In genomic region chr5:148488891-148489723, GRCm38 (mm10) we compare ENCODE assay signal across 8 mouse cellular contexts.
DNase-seq lines count a peak whose midpoint lies in the region; TF ChIP-seq lines count a peak whose summit lies in the region.
"Had no signal": no experiment of that assay in that cellular context is flagged by ENCODE, and none has a peak within 500 bp of the region (broad histone marks: within the 10 kb centered on the region; RNA-seq: fewer than 3 reads in every experiment).

No protein-coding gene starts in this region.

- peak overlapping the region; percentile 78 for H3K9ac ChIP-seq in MEL (ENCODE audit: control insufficient read depth, low read depth, low read length, poor library complexity, severe bottlenecking)
- H3K9ac ChIP-seq: stomach, embryonic 15.5 days had no signal

- peak; percentile 13 to 92; a peak in 2 of 4 replicates for TF ChIP-seq POLR2A in MEL (IDR thresholded peaks at IDR 0.05; ENCODE audit: control insufficient read depth in 1 of 2, insufficient read depth in 1 of 2, low read depth in 1 of 2, low read length in 2 of 2, poor library complexity in 1 of 2)
- no peak for TF ChIP-seq POLR2A in spleen, adult 2 months (IDR thresholded peaks at IDR 0.05; ENCODE audit: low read depth, low read length)

- TF ChIP-seq EP300 in MEL (IDR thresholded peaks at IDR 0.05; ENCODE audit: low read depth in 1 of 2, low read length in 2 of 2): peak; percentile 33 to 71

- H3K4me1 ChIP-seq in MEL (ENCODE audit: control insufficient read depth in 1 of 2, insufficient read depth in 2 of 2, low read length in 2 of 2): peaks cover 12 to 24% of the 10 kb centered on the region in 2 experiments
- peaks cover 4% of the 10 kb centered on the region for H3K4me1 ChIP-seq in spleen, adult 2 months (ENCODE audit: control insufficient read depth, insufficient read depth, insufficient read length)
- H3K4me1 ChIP-seq: stomach, embryonic 15.5 days had no signal

- H3K36me3 ChIP-seq in MEL (ENCODE audit: control insufficient read depth in 1 of 2, insufficient read depth in 2 of 2, low read length in 2 of 2): peaks cover 0 to 22% of the 10 kb centered on the region in 2 experiments; a peak in 2 of 4 replicates
- no peaks in the 10 kb centered on the region for H3K36me3 ChIP-seq in spleen, adult 2 months (ENCODE audit: control insufficient read depth, insufficient read depth, low read length)
- H3K36me3 ChIP-seq: stomach, embryonic 15.5 days had no signal

- peaks cover 2% of the 10 kb centered on the region; the same call in 1 of the 2 replicates for H3K79me2 ChIP-seq in MEL (ENCODE audit: control insufficient read depth, insufficient read depth, low read length, poor library complexity)

- TF ChIP-seq CTCF in MEL (IDR thresholded peaks at IDR 0.05 in 2 of 3, conservative IDR thresholded peaks at IDR 0.05 in 1 of 3; ENCODE audit: control insufficient read depth in 1 of 3, insufficient read depth in 1 of 3, low read depth in 2 of 3, low read length in 3 of 3, poor library complexity in 1 of 3, severe bottlenecking in 1 of 3): no peak
- no peak for TF ChIP-seq CTCF in spleen, adult 2 months (IDR thresholded peaks at IDR 0.05; ENCODE audit: extremely low read depth, insufficient read depth, insufficient read length, insufficient replicate concordance)

- no peak for TF ChIP-seq RAD21 in MEL (IDR thresholded peaks at IDR 0.05; ENCODE audit: low read depth, low read length)

- peak overlapping the region; percentile 79 for H3K27ac ChIP-seq in MEL (ENCODE audit: control insufficient read depth, low read depth, low read length)
- H3K27ac ChIP-seq in spleen, adult 2 months (ENCODE audit: insufficient read depth, low read length): peak overlapping the region; percentile 74
- H3K27ac ChIP-seq: stomach, embryonic 15.5 days had no signal

- 29% methylated on average over 13 of the region's 13 CpGs for WGBS in spleen, adult 2 months

- no peaks in the 10 kb centered on the region for H3K9me3 ChIP-seq in MEL (replicated peaks; ENCODE audit: insufficient read depth, low read length)
- H3K9me3 ChIP-seq: stomach, embryonic 15.5 days had no signal

- DNase-seq in layer of hippocampus, adult 11-12 months (ENCODE audit: low spot score): peak; percentile 42
- no peak for DNase-seq in layer of hippocampus, postnatal 10 days (ENCODE audit: low spot score in 2 of 2)
- peak; percentile 98 for DNase-seq in MEL (ENCODE audit: low read depth, low spot score)
- DNase-seq in cerebellum, adult 11-12 months: peak; percentile 87
- DNase-seq in kidney, postnatal 36 days: peak; percentile 23 to 37
- peak; percentile 49 to 77 for DNase-seq in spleen, adult 2 months (ENCODE audit: low read depth in 1 of 2, low spot score in 2 of 2)
- DNase-seq in adipocyte (ENCODE audit: low spot score): no peak

- peak overlapping the region; percentile 80 to 85 for H3K4me3 ChIP-seq in MEL (ENCODE audit: control insufficient read depth in 1 of 2, insufficient read depth in 1 of 2, low read depth in 2 of 2, low read length in 2 of 2)
- peak overlapping the region; percentile 38; the same call in 1 of the 2 replicates for H3K4me3 ChIP-seq in spleen, adult 2 months (ENCODE audit: extremely low read depth, insufficient read depth, insufficient read length)
- H3K4me3 ChIP-seq: stomach, embryonic 15.5 days had no signal

- peaks cover 0 to 6% of the 10 kb centered on the region in 2 experiments; a peak in 3 of 4 replicates for H3K27me3 ChIP-seq in MEL (ENCODE audit: control insufficient read depth in 1 of 2, insufficient read depth in 2 of 2, low read length in 2 of 2)
- no peaks in the 10 kb centered on the region for H3K27me3 ChIP-seq in spleen, adult 2 months (ENCODE audit: control insufficient read depth, insufficient read depth, low read length)
- H3K27me3 ChIP-seq: stomach, embryonic 15.5 days had no signal

TF ChIP-seq in MEL, 35 proteins besides CTCF, POLR2A, EP300 and RAD21:
- TF ChIP-seq UBTF (IDR thresholded peaks at IDR 0.05; ENCODE audit: borderline replicate concordance, insufficient read depth, low read depth, low read length) (no peak), POLR2AphosphoS5 (IDR thresholded peaks at IDR 0.05; ENCODE audit: borderline replicate concordance, low read depth, low read length) (peak; percentile 74; the same call in 1 of the 2 replicates), HCFC1 (IDR thresholded peaks at IDR 0.05; ENCODE audit: low read depth, low read length) (peak; percentile 75), BHLHE40 (IDR thresholded peaks at IDR 0.05; ENCODE audit: borderline replicate concordance, low read depth, low read length) (no peak), MAZ (IDR thresholded peaks at IDR 0.05; ENCODE audit: low read depth, low read length) (peak; percentile 82; the same call in 1 of the 2 replicates), TAL1 (IDR thresholded peaks at IDR 0.05; ENCODE audit: low read length) (no peak), ETS1 (IDR thresholded peaks at IDR 0.05; ENCODE audit: low read depth, low read length) (peak; percentile 86), GATA1 (IDR thresholded peaks at IDR 0.05; ENCODE audit: low read depth, low read length) (peak; percentile 76), MXI1 (IDR thresholded peaks at IDR 0.05; ENCODE audit: low read depth, low read length) (no peak), NELFE (IDR thresholded peaks at IDR 0.05; ENCODE audit: low read depth, low read length) (peak; percentile 91), MAFK (IDR thresholded peaks at IDR 0.05; ENCODE audit: borderline replicate concordance, low read depth, low read length) (no peak), TBP (IDR thresholded peaks at IDR 0.05; ENCODE audit: low read depth, low read length) (peak; percentile 78; the same call in 1 of the 2 replicates), MYB (IDR thresholded peaks at IDR 0.05; ENCODE audit: low read depth, low read length) (no peak), MAX (IDR thresholded peaks at IDR 0.05; ENCODE audit: low read length) (no peak), POLR2AphosphoS2 (IDR thresholded peaks at IDR 0.05; ENCODE audit: low read length) (peak; percentile 93), ZMIZ1 (IDR thresholded peaks at IDR 0.05; ENCODE audit: low read depth, low read length) (peak; percentile 89), USF2 (IDR thresholded peaks at IDR 0.05; ENCODE audit: borderline replicate concordance in 1 of 2, insufficient read depth in 1 of 2, low read depth in 1 of 2, low read length in 2 of 2) (no peak), TCF12 (IDR thresholded peaks at IDR 0.05; ENCODE audit: low read depth, low read length) (peak; percentile 45; the same call in 1 of the 2 replicates), GABPA (IDR thresholded peaks at IDR 0.05; ENCODE audit: low read depth, low read length) (no peak), KAT2A (conservative IDR thresholded peaks at IDR 0.05; ENCODE audit: low read depth, low read length) (no peak; the same call in 1 of the 2 replicates), NRF1 (IDR thresholded peaks at IDR 0.05; ENCODE audit: insufficient read depth, low read depth, low read length, poor library complexity, severe bottlenecking) (no peak), SMC3 (IDR thresholded peaks at IDR 0.05; ENCODE audit: low read depth, low read length) (0 out of 2 replicates have a peak, but pooled peaks have one; percentile 2), ZKSCAN1 (IDR thresholded peaks at IDR 0.05; ENCODE audit: low read depth, low read length) (no peak), SIN3A (IDR thresholded peaks at IDR 0.05; ENCODE audit: low read length) (no peak), ELF1 (IDR thresholded peaks at IDR 0.05; ENCODE audit: low read depth, low read length) (peak; percentile 55), E2F4 (IDR thresholded peaks at IDR 0.05; ENCODE audit: borderline replicate concordance, low read depth, low read length) (no peak; the same call in 1 of the 2 replicates), JUND (IDR thresholded peaks at IDR 0.05; ENCODE audit: low read depth, low read length) (no peak), RCOR1 (IDR thresholded peaks at IDR 0.05; ENCODE audit: low read depth, low read length) (peak; percentile 21; the same call in 1 of the 2 replicates), ZNF384 (IDR thresholded peaks at IDR 0.05; ENCODE audit: low read depth, low read length) (0 out of 2 replicates have a peak, but pooled peaks have one; percentile 8), MYC (IDR thresholded peaks at IDR 0.05; ENCODE audit: low read depth, low read length) (no peak), CHD1 (IDR thresholded peaks at IDR 0.05; ENCODE audit: low read depth, low read length) (no peak; the same call in none of the 2 replicates), USF1 (IDR thresholded peaks at IDR 0.05; ENCODE audit: low read depth, low read length) (no peak), CHD2 (IDR thresholded peaks at IDR 0.05; ENCODE audit: low read length) (no peak), ZC3H11A (IDR thresholded peaks at IDR 0.05; ENCODE audit: low read depth, low read length) (no peak), MEF2A (IDR thresholded peaks at IDR 0.05; ENCODE audit: extremely low read depth, insufficient replicate concordance, low read depth, low read length, poor library complexity, severe bottlenecking) (peak; percentile 95)

Comparison
In these comparisons a context has a peak if more than half of its experiments do, and no peak if none do; other contexts are left out.
1. DNase-seq: peak in layer of hippocampus, adult 11-12 months (single experiment), MEL (single experiment), cerebellum, adult 11-12 months (single experiment), kidney, postnatal 36 days (2 of 2) and spleen, adult 2 months (2 of 2); none in layer of hippocampus, postnatal 10 days (0 of 2) and adipocyte (single experiment).